In the genomic region with DNA sequence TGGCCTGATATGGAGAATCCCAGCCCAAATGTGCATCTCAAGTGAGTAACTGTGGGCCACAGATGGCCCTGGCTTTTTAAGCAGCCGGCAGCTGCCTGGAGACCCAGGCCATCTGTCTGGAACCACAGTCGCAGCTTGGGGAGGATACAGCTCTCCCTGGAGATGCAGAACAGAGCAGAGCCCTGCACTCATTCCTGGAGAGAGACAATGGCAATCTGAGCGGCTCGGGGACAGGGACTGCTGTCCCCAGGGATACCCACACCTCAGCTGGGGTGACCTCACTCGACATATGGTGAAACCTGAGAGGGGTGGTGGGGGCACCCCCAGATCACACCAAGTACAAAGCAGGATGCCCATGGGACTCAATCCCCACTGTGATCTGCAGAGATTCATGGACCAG, we compare ENCODE assay signal across 12 mouse cellular contexts.
DNase-seq lines count a peak whose midpoint lies in the region; ATAC-seq lines count a peak whose summit lies in the region.
"Had no signal": no experiment of that assay in that cellular context is flagged by ENCODE, and none has a peak within 500 bp of the region (broad histone marks: within the 10 kb centered on the region; RNA-seq: fewer than 3 reads in every experiment).

No protein-coding gene starts in this region.

- no peak overlapping the region for H3K4me3 ChIP-seq in forebrain, embryonic 13.5 days
- H3K4me3 ChIP-seq: left cerebral cortex, adult 2 months had no signal

- peak overlapping the region; percentile 89 for H3K27ac ChIP-seq in forebrain, embryonic 13.5 days
- H3K27ac ChIP-seq: liver, embryonic 14.5 days had no signal

- H3K9ac ChIP-seq in forebrain, embryonic 13.5 days, result no peak overlapping the region
- H3K9ac ChIP-seq: liver, embryonic 14.5 days had no signal

- H3K27me3 ChIP-seq in forebrain, embryonic 13.5 days, result no peaks in the 10 kb centered on the region

- H3K4me2 ChIP-seq in forebrain, embryonic 13.5 days, result no peak overlapping the region
- H3K4me2 ChIP-seq: heart, embryonic 11.5 days had no signal

- WGBS in forebrain, embryonic 13.5 days, result 56% methylated on average over 5 of the region's 5 CpGs

- peak; percentile 57 for ATAC-seq in forebrain, embryonic 13.5 days

- DNase-seq in right cerebral cortex, postnatal 4 days, result peak; percentile 19
- no peak for DNase-seq in right cerebral cortex, postnatal 25 days
- peak; percentile 58 for DNase-seq in mesoderm, embryonic 11.5 days (ENCODE audit: low read depth, low spot score)
- peak; percentile 78 for DNase-seq in retina, postnatal 1 day
- DNase-seq in gastrocnemius, postnatal 36 days, result no peak
- DNase-seq in spleen, adult 18-20 months, result no peak
- DNase-seq: cerebellum, adult 9-10 months; kidney, postnatal 25 days had no signal

- H3K4me1 ChIP-seq in forebrain, embryonic 13.5 days, result peaks cover 73% of the 10 kb centered on the region

- H3K9me3 ChIP-seq in forebrain, embryonic 13.5 days (replicated peaks), result no peaks in the 10 kb centered on the region

- H3K36me3 ChIP-seq in forebrain, embryonic 13.5 days (ENCODE audit: poor library complexity, severe bottlenecking), result no peaks in the 10 kb centered on the region

- intact Hi-C loops in gastrocnemius, postnatal 36 days (cut with DNase I), result no loop called here

Comparison
In these comparisons a context has a peak if more than half of its experiments do, and no peak if none do; other contexts are left out.
1. DNase-seq: peak in right cerebral cortex, postnatal 4 days (single experiment), mesoderm, embryonic 11.5 days (single experiment) and retina, postnatal 1 day (single experiment); none in right cerebral cortex, postnatal 25 days (single experiment), gastrocnemius, postnatal 36 days (0 of 2) and spleen, adult 18-20 months (0 of 2).